Mouse (Mus musculus) kidney, embryonic 15.5 days (tissue): ENCODE data around the gene Flt3l. TPM values are rescaled to one million over a fixed set of nuclear protein-coding genes. Genes with fewer than 3 reads are reported as not detected.
"Not testable (repeated sequence)": the region's sequence is repeated elsewhere in the genome, so short reads cannot be mapped to it uniquely, and the experiment has no call there.

Source experiments
- ATAC-seq: fragments of 200-750 bp; cut with Nextera tagmentation; replicated peaks from 2 replicates; pipeline ENCODE4 v1.8.0; 2017; ENCODE audit warnings: moderate TSS enrichment; ENCODE audit not compliant: low FRiP score
- H3K27ac ChIP-seq: fragments of 300-500 bp; sonication (generic); 2 replicates; pipeline ENCODE4 v1.5.1; 2015; ENCODE audit warnings: mild to moderate bottlenecking, inconsistent platforms
- H3K27me3 ChIP-seq: fragments of 300-500 bp; sonication (generic); 2 replicates; pipeline ENCODE4 v1.6.1; 2015; ENCODE audit warnings: inconsistent platforms
- H3K36me3 ChIP-seq: fragments of 300-500 bp; sonication (generic); 2 replicates; pipeline ENCODE4 v1.6.1; 2015; ENCODE audit warnings: inconsistent platforms
- H3K4me1 ChIP-seq: fragments of 300-500 bp; sonication (generic); 2 replicates; pipeline ENCODE4 v1.6.1; 2015; ENCODE audit warnings: inconsistent platforms
- H3K4me2 ChIP-seq: fragments of 300-500 bp; sonication (generic); 2 replicates; pipeline ENCODE4 v1.6.1; 2015; ENCODE audit warnings: moderate library complexity, mild to moderate bottlenecking, inconsistent platforms
- H3K4me3 ChIP-seq: fragments of 300-500 bp; sonication (generic); replicated peaks from 2 replicates; pipeline ENCODE4 v1.5.1; 2015; ENCODE audit warnings: mild to moderate bottlenecking, inconsistent platforms
- H3K9ac ChIP-seq: fragments of 300-500 bp; sonication (generic); 2 replicates; pipeline ENCODE4 v1.6.1; 2015; ENCODE audit warnings: mild to moderate bottlenecking, inconsistent platforms
- H3K9me3 ChIP-seq: fragments of 300-500 bp; sonication (generic); replicated peaks from 2 replicates; pipeline ENCODE4 v1.6.1; 2016; ENCODE audit warnings: inconsistent platforms
- WGBS: fragments of 180-500 bp; shearing (Covaris S2); methylation state at CpG from one replicate; pipeline ENCODE4 v1.1.7; 2015; ENCODE audit warnings: mixed read lengths; 5-methylcytosine and 5-hydroxymethylcytosine counted together
- polyA plus RNA-seq: library from polyadenylated mRNA; unstranded; fragments of >200 nt; fragmentation: Nextera tagmentation; extraction: Ambion mirVana; gene quantifications from 2 replicates; pipeline ENCODE4 v1.2.1, GENCODE M21; 2015

The Flt3l gene
- polyA plus RNA-seq, 1 experiment from 2014 or later, result 1.9 TPM

- no peaks in the 10 kb centered on the region for H3K27me3 ChIP-seq
- H3K4me2 ChIP-seq, result no peak overlapping the region
- peak overlapping the region; percentile 47 for H3K27ac ChIP-seq
- H3K9me3 ChIP-seq, result no peaks in the 10 kb centered on the region
- H3K36me3 ChIP-seq, result peaks cover 46% of the 10 kb centered on the region
- H3K9ac ChIP-seq, result no peak overlapping the region
- no peak for ATAC-seq
- peaks cover 33% of the 10 kb centered on the region for H3K4me1 ChIP-seq
- no peak overlapping the region for H3K4me3 ChIP-seq
- WGBS, result 79% methylated on average over 6 of the region's 6 CpGs
Measured at GRCm38 (mm10) chr7:45118336-45118735, 17.9 kb downstream of the Flt3l start.

- Histone ChIP-seq H3K27ac (peak overlapping the region; percentile 47), H3K9me3 (no peaks in the 10 kb centered on the region), H3K27me3 (no peaks in the 10 kb centered on the region), H3K36me3 (peaks cover 39% of the 10 kb centered on the region), H3K4me2 (no peak overlapping the region), H3K4me3 (no peak overlapping the region), H3K4me1 (peaks cover 26% of the 10 kb centered on the region), H3K9ac (no peak overlapping the region)
- WGBS, result 67% methylated on average over 8 of the region's 8 CpGs
- no peak for ATAC-seq
Measured at GRCm38 (mm10) chr7:45117566-45117965, 18.7 kb downstream of the Flt3l start.

GRCm38 (mm10) chr7:45113476-45113875, 22.8 kb downstream of the Flt3l start:
- ATAC-seq, result no peak
- no peak overlapping the region for H3K27ac ChIP-seq
- WGBS, result 72% methylated on average over 2 of the region's 2 CpGs

GRCm38 (mm10) chr7:45112529-45112928, 23.7 kb downstream of the Flt3l start:
- Histone ChIP-seq H3K9ac (no peak overlapping the region), H3K4me3 (no peak overlapping the region), H3K27ac (no peak overlapping the region), H3K27me3 (no peaks in the 10 kb centered on the region), H3K4me1 (peaks cover 6% of the 10 kb centered on the region), H3K36me3 (no peaks in the 10 kb centered on the region), H3K4me2 (no peak overlapping the region), H3K9me3 (no peaks in the 10 kb centered on the region)
- 33% methylated on average over 3 of the region's 3 CpGs for WGBS
- ATAC-seq, result no peak

More at GRCm38 (mm10) chr7:45113476-45113875, 22.8 kb downstream of the Flt3l start:
- Histone ChIP-seq H3K4me1 (peaks cover 11% of the 10 kb centered on the region), H3K4me3 (no peak overlapping the region), H3K27me3 (no peaks in the 10 kb centered on the region), H3K9me3 (no peaks in the 10 kb centered on the region), H3K9ac (no peak overlapping the region), H3K4me2 (no peak overlapping the region), H3K36me3 (no peaks in the 10 kb centered on the region; the same call in 1 of the 2 replicates)

- WGBS, result 60% methylated on average over 2 of the region's 2 CpGs
- Histone ChIP-seq H3K4me1 (peaks cover under 1% of the 10 kb centered on the region; the same call in 1 of the 2 replicates), H3K36me3 (no peaks in the 10 kb centered on the region), H3K9ac (no peak overlapping the region), H3K9me3 (no peaks in the 10 kb centered on the region), H3K27me3 (no peaks in the 10 kb centered on the region), H3K4me2 (no peak overlapping the region), H3K27ac (no peak overlapping the region), H3K4me3 (no peak overlapping the region)
- ATAC-seq, result no peak
Measured at GRCm38 (mm10) chr7:45111940-45112339, 24.3 kb downstream of the Flt3l start.

GRCm38 (mm10) chr7:45110089-45110488, 26.1 kb downstream of the Flt3l start:
- H3K27me3 ChIP-seq, H3K4me2 ChIP-seq, H3K36me3 ChIP-seq, H3K4me3 ChIP-seq, H3K27ac ChIP-seq, H3K4me1 ChIP-seq, H3K9me3 ChIP-seq, H3K9ac ChIP-seq, ATAC-seq: not testable (repeated sequence)
- WGBS, result 92% methylated on average over 4 of the region's 4 CpGs

GRCm38 (mm10) chr7:45107052-45107645, 29.1 kb downstream of the Flt3l start:
- no peak overlapping the region for H3K4me3 ChIP-seq
- H3K9ac ChIP-seq, result no peak overlapping the region
- H3K4me1 ChIP-seq, result peaks cover 32% of the 10 kb centered on the region
- 71% methylated on average over 5 of the region's 5 CpGs for WGBS
- no peak overlapping the region for H3K27ac ChIP-seq
- no peaks in the 10 kb centered on the region for H3K9me3 ChIP-seq
- H3K36me3 ChIP-seq, result no peaks in the 10 kb centered on the region
- H3K27me3 ChIP-seq, result no peaks in the 10 kb centered on the region
- H3K4me2 ChIP-seq, result no peak overlapping the region
- no peak for ATAC-seq

- 60% methylated on average over 6 of the region's 6 CpGs for WGBS
- no peak for ATAC-seq
- Histone ChIP-seq H3K9ac (no peak overlapping the region), H3K27me3 (no peaks in the 10 kb centered on the region), H3K4me2 (no peak overlapping the region), H3K4me3 (no peak overlapping the region), H3K9me3 (no peaks in the 10 kb centered on the region), H3K27ac (no peak overlapping the region), H3K36me3 (no peaks in the 10 kb centered on the region), H3K4me1 (peaks cover 38% of the 10 kb centered on the region)
Measured at GRCm38 (mm10) chr7:45106441-45106840, 29.8 kb downstream of the Flt3l start.

- no peak overlapping the region for H3K4me3 ChIP-seq
- no peaks in the 10 kb centered on the region for H3K27me3 ChIP-seq
- ATAC-seq, result no peak
- no peaks in the 10 kb centered on the region for H3K36me3 ChIP-seq
- H3K9me3 ChIP-seq, result no peaks in the 10 kb centered on the region
- no peak overlapping the region; the same call in 1 of the 2 replicates for H3K27ac ChIP-seq
- H3K4me1 ChIP-seq, result peaks cover 38% of the 10 kb centered on the region
- 61% methylated on average over 8 of the region's 8 CpGs for WGBS
- H3K4me2 ChIP-seq, result no peak overlapping the region
- no peak overlapping the region for H3K9ac ChIP-seq
Measured at GRCm38 (mm10) chr7:45105491-45105890, 30.7 kb downstream of the Flt3l start.

GRCm38 (mm10) chr7:45104941-45105340, 31.3 kb downstream of the Flt3l start:
- H3K27me3 ChIP-seq, result no peaks in the 10 kb centered on the region
- ATAC-seq, result no peak
- H3K9ac ChIP-seq, result no peak overlapping the region
- H3K4me2 ChIP-seq, result no peak overlapping the region
- H3K36me3 ChIP-seq, result no peaks in the 10 kb centered on the region
- H3K4me3 ChIP-seq, result no peak overlapping the region
- WGBS, result 77% methylated on average over 5 of the region's 5 CpGs
- peaks cover 38% of the 10 kb centered on the region for H3K4me1 ChIP-seq
- H3K27ac ChIP-seq, result no peak overlapping the region
- H3K9me3 ChIP-seq, result no peaks in the 10 kb centered on the region

GRCm38 (mm10) chr7:45103652-45104180, 32.5 kb downstream of the Flt3l start, which contains the start of gene Fcgrt:
Gene Fcgrt, minus strand, starts transcription at chr7:45103851.
- peak within 1 kb of the TSS; percentile 45 for H3K9ac ChIP-seq
- peak within 1 kb of the TSS; percentile 95 for H3K27ac ChIP-seq
- no peaks in the 10 kb centered on the region for H3K9me3 ChIP-seq
- no peaks in the 10 kb centered on the region for H3K27me3 ChIP-seq
- H3K36me3 ChIP-seq, result peaks cover 4% of the 10 kb centered on the region; the same call in 1 of the 2 replicates
- H3K4me2 ChIP-seq, result peak within 1 kb of the TSS; percentile 60
- H3K4me1 ChIP-seq, result peaks cover 38% of the 10 kb centered on the region
- H3K4me3 ChIP-seq, result peak within 1 kb of the TSS; percentile 43
- ATAC-seq, result peak; percentile 96
- WGBS, result 9% methylated on average over 7 of the region's 7 CpGs

GRCm38 (mm10) chr7:45102940-45103585, 33.2 kb downstream of the Flt3l start:
- H3K4me2 ChIP-seq, result peak overlapping the region; percentile 60
- peaks cover 8% of the 10 kb centered on the region; the same call in 1 of the 2 replicates for H3K36me3 ChIP-seq
- peak overlapping the region; percentile 43 for H3K4me3 ChIP-seq
- peak overlapping the region; percentile 95 for H3K27ac ChIP-seq
- peaks cover 38% of the 10 kb centered on the region for H3K4me1 ChIP-seq
- WGBS, result 23% methylated on average over 9 of the region's 9 CpGs
- H3K9me3 ChIP-seq, result no peaks in the 10 kb centered on the region
- peak; percentile 57 for ATAC-seq
- no peaks in the 10 kb centered on the region for H3K27me3 ChIP-seq
- peak overlapping the region; percentile 45 for H3K9ac ChIP-seq
